Mouse (Mus musculus): ENCODE data around the gene Zfp791. TPM values are rescaled to one million over a fixed set of nuclear protein-coding genes. Genes with fewer than 3 reads are reported as not detected.
"Not testable (repeated sequence)": the region's sequence is repeated elsewhere in the genome, so short reads cannot be mapped to it uniquely, and the experiment has no call there.

Zfp791 gene
- 1.8 and 2.0 TPM in 2 replicates for polyA plus RNA-seq (2014; fragmentation: Nextera tagmentation; extraction: Ambion mirVana)

- no peaks in the 10 kb centered on the region for H3K9me3 ChIP-seq (replicated peaks; ENCODE audit: control insufficient read depth, low read length)
- ATAC-seq (replicated peaks; ENCODE audit: insufficient number of reproducible peaks, low FRiP score, low TSS enrichment, low read depth) (no peak), DNase-seq (ENCODE audit: low spot score) (no peak)
- H3K9ac ChIP-seq (replicated peaks; ENCODE audit: low read length), result no peak within 1 kb of the TSS
- no peak within 1 kb of the TSS for H3K27ac ChIP-seq (replicated peaks; ENCODE audit: low read depth, low read length)
- H3K4me3 ChIP-seq (ENCODE audit: low read depth, low read length), result no peak within 1 kb of the TSS
- no peaks in the 10 kb centered on the region for H3K4me1 ChIP-seq (ENCODE audit: control insufficient read depth, insufficient read depth, low read length)
- WGBS, result 80% methylated on average over 3 of the region's 3 CpGs
- H3K4me2 ChIP-seq (ENCODE audit: low read depth, low read length), result no peak within 1 kb of the TSS
- H3K36me3 ChIP-seq (replicated peaks; ENCODE audit: control insufficient read depth, insufficient read depth, low read depth, low read length), result no peaks in the 10 kb centered on the region
- H3K27me3 ChIP-seq (ENCODE audit: control insufficient read depth, insufficient read depth, low read length), result no peaks in the 10 kb centered on the region
Measured at GRCm38 (mm10) chr8:85122995-85123394, at the start of gene Zfp791. TSS of gene Zfp791 (minus strand) at chr8:85123095.

- ATAC-seq (replicated peaks; ENCODE audit: insufficient number of reproducible peaks, low FRiP score, low TSS enrichment, low read depth) (no peak), DNase-seq (ENCODE audit: low spot score) (peak; percentile 66)
- H3K4me2 ChIP-seq (ENCODE audit: low read depth, low read length), result no peak overlapping the region
- WGBS, result 27% methylated on average over 14 of the region's 14 CpGs
- no peak overlapping the region for H3K4me3 ChIP-seq (ENCODE audit: low read depth, low read length)
- no peak overlapping the region for H3K9ac ChIP-seq (replicated peaks; ENCODE audit: low read length)
- H3K9me3 ChIP-seq (replicated peaks; ENCODE audit: control insufficient read depth, low read length), result no peaks in the 10 kb centered on the region
- H3K4me1 ChIP-seq (ENCODE audit: control insufficient read depth, insufficient read depth, low read length), result no peaks in the 10 kb centered on the region
- no peaks in the 10 kb centered on the region for H3K36me3 ChIP-seq (replicated peaks; ENCODE audit: control insufficient read depth, insufficient read depth, low read depth, low read length)
- H3K27ac ChIP-seq (replicated peaks; ENCODE audit: low read depth, low read length), result no peak overlapping the region
- no peaks in the 10 kb centered on the region for H3K27me3 ChIP-seq (ENCODE audit: control insufficient read depth, insufficient read depth, low read length)
Measured at GRCm38 (mm10) chr8:85171291-85171690, 48.4 kb upstream of the Zfp791 start.

DNA sequence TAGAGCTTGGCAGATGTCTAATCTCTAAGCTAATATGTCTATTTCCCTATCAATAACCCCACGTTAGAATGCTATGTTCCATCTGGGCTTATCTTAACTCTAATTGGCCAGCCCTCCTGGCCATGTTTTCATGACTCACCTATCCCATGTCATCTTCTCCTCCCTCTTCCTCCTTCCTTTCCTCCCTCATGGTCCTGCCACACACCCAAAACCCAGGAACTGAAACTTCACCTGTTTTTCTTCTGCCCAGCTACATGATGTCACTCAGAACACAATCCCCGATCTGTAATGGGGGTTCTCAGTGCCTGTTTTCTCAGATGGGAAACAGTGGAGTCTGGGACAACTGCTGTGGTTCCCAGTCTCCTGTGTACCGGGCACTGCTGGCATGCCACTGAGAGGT is 28.7 kb upstream of the Zfp791 start, which contains the start of gene Cks1brt:
Gene Cks1brt, plus strand, starts transcription at position 301 of the 400 bp plus-strand sequence.
- WGBS, result 76% methylated on average over 3 of the region's 3 CpGs
- Histone ChIP-seq H3K4me3 (ENCODE audit: low read depth, low read length) (no peak within 1 kb of the TSS), H3K4me1 (ENCODE audit: control insufficient read depth, insufficient read depth, low read length) (no peaks in the 10 kb centered on the region), H3K27me3 (ENCODE audit: control insufficient read depth, insufficient read depth, low read length) (no peaks in the 10 kb centered on the region), H3K9ac (replicated peaks; ENCODE audit: low read length) (no peak within 1 kb of the TSS), H3K27ac (replicated peaks; ENCODE audit: low read depth, low read length) (no peak within 1 kb of the TSS), H3K9me3 (replicated peaks; ENCODE audit: control insufficient read depth, low read length) (no peaks in the 10 kb centered on the region), H3K4me2 (ENCODE audit: low read depth, low read length) (no peak within 1 kb of the TSS), H3K36me3 (replicated peaks; ENCODE audit: control insufficient read depth, insufficient read depth, low read depth, low read length) (no peaks in the 10 kb centered on the region)
- DNase-seq (ENCODE audit: low spot score) (no peak), ATAC-seq (replicated peaks; ENCODE audit: insufficient number of reproducible peaks, low FRiP score, low TSS enrichment, low read depth) (no peak)

- H3K27me3 ChIP-seq (ENCODE audit: control insufficient read depth, insufficient read depth, low read length), result no peaks in the 10 kb centered on the region
- no peak overlapping the region for H3K9ac ChIP-seq (replicated peaks; ENCODE audit: low read length)
- no peak overlapping the region for H3K4me3 ChIP-seq (ENCODE audit: low read depth, low read length)
- ATAC-seq (replicated peaks; ENCODE audit: insufficient number of reproducible peaks, low FRiP score, low TSS enrichment, low read depth), result no peak
- no peak for DNase-seq (ENCODE audit: low spot score)
- H3K9me3 ChIP-seq (replicated peaks; ENCODE audit: control insufficient read depth, low read length), result no peaks in the 10 kb centered on the region
- 87% methylated on average over 4 of the region's 4 CpGs for WGBS
- H3K27ac ChIP-seq (replicated peaks; ENCODE audit: low read depth, low read length), result no peak overlapping the region
- no peaks in the 10 kb centered on the region for H3K4me1 ChIP-seq (ENCODE audit: control insufficient read depth, insufficient read depth, low read length)
- no peaks in the 10 kb centered on the region for H3K36me3 ChIP-seq (replicated peaks; ENCODE audit: control insufficient read depth, insufficient read depth, low read depth, low read length)
- no peak overlapping the region for H3K4me2 ChIP-seq (ENCODE audit: low read depth, low read length)
Measured at GRCm38 (mm10) chr8:85142516-85142915, 19.6 kb upstream of the Zfp791 start.

- not testable (repeated sequence) for H3K4me2 ChIP-seq (ENCODE audit: low read depth, low read length); H3K36me3 ChIP-seq (replicated peaks; ENCODE audit: control insufficient read depth, insufficient read depth, low read depth, low read length); DNase-seq (ENCODE audit: low spot score); H3K4me3 ChIP-seq (ENCODE audit: low read depth, low read length); H3K27me3 ChIP-seq (ENCODE audit: control insufficient read depth, insufficient read depth, low read length); ATAC-seq (replicated peaks; ENCODE audit: insufficient number of reproducible peaks, low FRiP score, low TSS enrichment, low read depth); H3K27ac ChIP-seq (replicated peaks; ENCODE audit: low read depth, low read length); H3K4me1 ChIP-seq (ENCODE audit: control insufficient read depth, insufficient read depth, low read length); H3K9me3 ChIP-seq (replicated peaks; ENCODE audit: control insufficient read depth, low read length); H3K9ac ChIP-seq (replicated peaks; ENCODE audit: low read length)
- 92% methylated on average over 2 of the region's 2 CpGs for WGBS
Measured at GRCm38 (mm10) chr8:85135690-85136089, 12.8 kb upstream of the Zfp791 start.

- no peaks in the 10 kb centered on the region for H3K36me3 ChIP-seq (replicated peaks; ENCODE audit: control insufficient read depth, insufficient read depth, low read depth, low read length)
- DNase-seq (ENCODE audit: low spot score) (no peak), ATAC-seq (replicated peaks; ENCODE audit: insufficient number of reproducible peaks, low FRiP score, low TSS enrichment, low read depth) (no peak)
- no peak overlapping the region for H3K9ac ChIP-seq (replicated peaks; ENCODE audit: low read length)
- 94% methylated on average over 1 of the region's 1 CpGs for WGBS
- H3K27me3 ChIP-seq (ENCODE audit: control insufficient read depth, insufficient read depth, low read length), result peaks cover 5% of the 10 kb centered on the region; the same call in 1 of the 2 replicates
- H3K4me1 ChIP-seq (ENCODE audit: control insufficient read depth, insufficient read depth, low read length), result no peaks in the 10 kb centered on the region
- no peaks in the 10 kb centered on the region for H3K9me3 ChIP-seq (replicated peaks; ENCODE audit: control insufficient read depth, low read length)
- no peak overlapping the region for H3K27ac ChIP-seq (replicated peaks; ENCODE audit: low read depth, low read length)
- no peak overlapping the region for H3K4me2 ChIP-seq (ENCODE audit: low read depth, low read length)
- no peak overlapping the region for H3K4me3 ChIP-seq (ENCODE audit: low read depth, low read length)
Measured at GRCm38 (mm10) chr8:85132335-85132734, 9.4 kb upstream of the Zfp791 start.

GRCm38 (mm10) chr8:85123691-85124090 is 796 bp upstream of the Zfp791 start:
- DNase-seq (ENCODE audit: low spot score), result no peak
- WGBS, result 89% methylated on average over 8 of the region's 8 CpGs
- H3K9ac ChIP-seq (replicated peaks; ENCODE audit: low read length), result no peak overlapping the region
- no peaks in the 10 kb centered on the region for H3K4me1 ChIP-seq (ENCODE audit: control insufficient read depth, insufficient read depth, low read length)
- H3K4me3 ChIP-seq (ENCODE audit: low read depth, low read length), result no peak overlapping the region
- H3K4me2 ChIP-seq (ENCODE audit: low read depth, low read length), result no peak overlapping the region
- H3K27me3 ChIP-seq (ENCODE audit: control insufficient read depth, insufficient read depth, low read length), result no peaks in the 10 kb centered on the region
- H3K27ac ChIP-seq (replicated peaks; ENCODE audit: low read depth, low read length), result no peak overlapping the region
- no peak for ATAC-seq (replicated peaks; ENCODE audit: insufficient number of reproducible peaks, low FRiP score, low TSS enrichment, low read depth)
- no peaks in the 10 kb centered on the region for H3K9me3 ChIP-seq (replicated peaks; ENCODE audit: control insufficient read depth, low read length)
- H3K36me3 ChIP-seq (replicated peaks; ENCODE audit: control insufficient read depth, insufficient read depth, low read depth, low read length), result no peaks in the 10 kb centered on the region

GRCm38 (mm10) chr8:85120251-85120650 is 2.6 kb downstream of the Zfp791 start:
- ATAC-seq (replicated peaks; ENCODE audit: insufficient number of reproducible peaks, low FRiP score, low TSS enrichment, low read depth); H3K36me3 ChIP-seq (replicated peaks; ENCODE audit: control insufficient read depth, insufficient read depth, low read depth, low read length); DNase-seq (ENCODE audit: low spot score); H3K4me1 ChIP-seq (ENCODE audit: control insufficient read depth, insufficient read depth, low read length); H3K4me2 ChIP-seq (ENCODE audit: low read depth, low read length); H3K9me3 ChIP-seq (replicated peaks; ENCODE audit: control insufficient read depth, low read length); H3K9ac ChIP-seq (replicated peaks; ENCODE audit: low read length); H3K27me3 ChIP-seq (ENCODE audit: control insufficient read depth, insufficient read depth, low read length); H3K4me3 ChIP-seq (ENCODE audit: low read depth, low read length); H3K27ac ChIP-seq (replicated peaks; ENCODE audit: low read depth, low read length): not testable (repeated sequence)
- 86% methylated on average over 5 of the region's 5 CpGs for WGBS
